Mouse (Mus musculus): ENCODE data around the gene Olfm2. TPM values are rescaled to one million over a fixed set of nuclear protein-coding genes. Genes with fewer than 3 reads are reported as not detected.

Gene Olfm2
- total RNA-seq, 1 experiment = 2.2 TPM

DNA sequence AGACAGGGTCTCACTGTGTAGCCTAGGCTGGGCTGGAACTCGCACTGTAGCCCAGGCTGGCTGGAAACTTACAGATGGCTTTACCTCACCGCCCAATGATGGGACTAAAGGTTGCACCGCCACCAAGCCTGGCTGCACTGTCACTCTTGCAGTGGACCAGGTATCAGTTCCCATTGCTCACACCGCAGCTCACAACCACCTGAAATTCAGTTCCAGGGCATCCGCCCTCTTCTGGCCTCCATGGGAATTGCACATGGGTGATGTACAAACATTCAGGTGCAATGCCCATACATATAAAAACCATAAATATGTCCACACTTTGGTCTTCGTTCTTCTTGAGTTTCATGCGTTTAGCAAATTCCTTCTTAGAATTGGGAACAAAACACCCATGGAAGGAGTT lies 30.8 kb downstream of the Olfm2 start:
- H3K4me1 ChIP-seq (ENCODE audit: control insufficient read depth in 2 of 2, insufficient read depth in 2 of 2, low read length in 2 of 2, poor library complexity in 1 of 2) = no peaks in the 10 kb centered on the region
- TF ChIP-seq CHD2 (IDR thresholded peaks at IDR 0.05; ENCODE audit: low read depth, low read length) = no peak
- TF ChIP-seq ZC3H11A (IDR thresholded peaks at IDR 0.05; ENCODE audit: borderline replicate concordance, low read depth, low read length) = no peak
- TF ChIP-seq MAFK (IDR thresholded peaks at IDR 0.05; ENCODE audit: insufficient read depth, low read depth, low read length) = no peak
- no peak for TF ChIP-seq HCFC1 (IDR thresholded peaks at IDR 0.05; ENCODE audit: borderline replicate concordance, insufficient read depth, low read length)
- TF ChIP-seq ZNF384 (IDR thresholded peaks at IDR 0.05; ENCODE audit: low read depth, low read length) = no peak
- no peak overlapping the region for H3K27ac ChIP-seq (ENCODE audit: insufficient read depth, low read depth, low read length, poor library complexity, severe bottlenecking)
- no peak overlapping the region for H3K4me3 ChIP-seq (ENCODE audit: insufficient read depth in 1 of 2, low read depth in 1 of 2, low read length in 2 of 2, poor library complexity in 1 of 2, severe bottlenecking in 1 of 2)
- H3K9ac ChIP-seq (ENCODE audit: insufficient read depth, low read depth, low read length, poor library complexity, severe bottlenecking) = no peak overlapping the region
- in situ Hi-C loops (cut with MboI; ENCODE audit: low sequenced_read_pairs in 2 of 2, unreplicated experiment in 2 of 2) = no loop called here
- no peaks in the 10 kb centered on the region for H3K9me3 ChIP-seq (ENCODE audit: control insufficient read depth, insufficient read depth, low read depth, low read length)
- H3K36me3 ChIP-seq (ENCODE audit: control insufficient read depth, insufficient read depth, low read length, poor library complexity, severe bottlenecking) = no peaks in the 10 kb centered on the region
- peak; percentile 61 for DNase-seq (ENCODE audit: low read depth, low spot score)

GRCm38 (mm10) chr9:20713478-20713987 lies 32.6 kb downstream of the Olfm2 start:
- Histone ChIP-seq H3K27ac (ENCODE audit: insufficient read depth, low read depth, low read length, poor library complexity, severe bottlenecking) (no peak overlapping the region), H3K9ac (ENCODE audit: insufficient read depth, low read depth, low read length, poor library complexity, severe bottlenecking) (no peak overlapping the region), H3K9me3 (ENCODE audit: control insufficient read depth, insufficient read depth, low read depth, low read length) (no peaks in the 10 kb centered on the region), H3K4me1 (ENCODE audit: control insufficient read depth in 2 of 2, insufficient read depth in 2 of 2, low read length in 2 of 2, poor library complexity in 1 of 2) (no peaks in the 10 kb centered on the region), H3K36me3 (ENCODE audit: control insufficient read depth, insufficient read depth, low read length, poor library complexity, severe bottlenecking) (no peaks in the 10 kb centered on the region), H3K4me3 (ENCODE audit: insufficient read depth in 1 of 2, low read depth in 1 of 2, low read length in 2 of 2, poor library complexity in 1 of 2, severe bottlenecking in 1 of 2) (no peak overlapping the region)
- no peak for DNase-seq (ENCODE audit: low read depth, low spot score)
- in situ Hi-C loops (cut with MboI; ENCODE audit: low sequenced_read_pairs in 2 of 2, unreplicated experiment in 2 of 2) = no loop called here
- no peak for TF ChIP-seq CHD2 (IDR thresholded peaks at IDR 0.05; ENCODE audit: low read depth, low read length)
- no peak for TF ChIP-seq ZC3H11A (IDR thresholded peaks at IDR 0.05; ENCODE audit: borderline replicate concordance, low read depth, low read length)
- no peak for TF ChIP-seq MAFK (IDR thresholded peaks at IDR 0.05; ENCODE audit: insufficient read depth, low read depth, low read length)
- TF ChIP-seq HCFC1 (IDR thresholded peaks at IDR 0.05; ENCODE audit: borderline replicate concordance, insufficient read depth, low read length) = no peak
- TF ChIP-seq ZNF384 (IDR thresholded peaks at IDR 0.05; ENCODE audit: low read depth, low read length) = no peak

DNA sequence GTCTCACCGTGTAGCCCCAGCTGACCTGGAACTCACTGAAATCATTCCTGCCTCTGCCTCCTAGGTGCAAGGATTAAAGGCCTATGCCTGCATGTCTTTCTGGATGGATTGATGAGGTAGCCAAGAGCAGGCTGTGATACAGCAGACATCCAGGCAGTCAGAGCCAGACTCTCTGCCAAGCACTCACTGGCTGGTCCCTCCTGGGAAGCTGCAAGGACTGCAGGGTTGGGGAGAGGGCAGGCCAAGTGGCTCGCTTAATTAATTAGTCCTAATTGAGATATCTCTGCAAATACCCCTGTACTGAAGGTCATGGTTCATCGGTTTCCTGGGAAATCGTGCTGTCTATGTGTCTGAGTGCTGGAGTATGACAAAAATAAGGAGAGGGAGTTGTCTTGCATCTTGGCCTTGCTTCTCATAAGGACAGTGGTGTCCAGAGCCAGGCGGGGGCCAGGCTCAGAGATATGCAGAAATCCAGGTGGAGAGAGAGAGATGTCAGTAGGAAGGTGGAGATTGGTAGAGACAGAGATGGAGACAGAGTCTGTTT lies 33.1 kb downstream of the Olfm2 start:
- Histone ChIP-seq H3K4me3 (ENCODE audit: insufficient read depth in 1 of 2, low read depth in 1 of 2, low read length in 2 of 2, poor library complexity in 1 of 2, severe bottlenecking in 1 of 2) (no peak overlapping the region), H3K27ac (ENCODE audit: insufficient read depth, low read depth, low read length, poor library complexity, severe bottlenecking) (no peak overlapping the region), H3K9ac (ENCODE audit: insufficient read depth, low read depth, low read length, poor library complexity, severe bottlenecking) (no peak overlapping the region), H3K36me3 (ENCODE audit: control insufficient read depth, insufficient read depth, low read length, poor library complexity, severe bottlenecking) (no peaks in the 10 kb centered on the region), H3K4me1 (ENCODE audit: control insufficient read depth in 2 of 2, insufficient read depth in 2 of 2, low read length in 2 of 2, poor library complexity in 1 of 2) (no peaks in the 10 kb centered on the region), H3K9me3 (ENCODE audit: control insufficient read depth, insufficient read depth, low read depth, low read length) (no peaks in the 10 kb centered on the region)
- no peak for DNase-seq (ENCODE audit: low read depth, low spot score)
- in situ Hi-C loops (cut with MboI; ENCODE audit: low sequenced_read_pairs in 2 of 2, unreplicated experiment in 2 of 2) = no loop called here
- no peak for TF ChIP-seq HCFC1 (IDR thresholded peaks at IDR 0.05; ENCODE audit: borderline replicate concordance, insufficient read depth, low read length)

DNA sequence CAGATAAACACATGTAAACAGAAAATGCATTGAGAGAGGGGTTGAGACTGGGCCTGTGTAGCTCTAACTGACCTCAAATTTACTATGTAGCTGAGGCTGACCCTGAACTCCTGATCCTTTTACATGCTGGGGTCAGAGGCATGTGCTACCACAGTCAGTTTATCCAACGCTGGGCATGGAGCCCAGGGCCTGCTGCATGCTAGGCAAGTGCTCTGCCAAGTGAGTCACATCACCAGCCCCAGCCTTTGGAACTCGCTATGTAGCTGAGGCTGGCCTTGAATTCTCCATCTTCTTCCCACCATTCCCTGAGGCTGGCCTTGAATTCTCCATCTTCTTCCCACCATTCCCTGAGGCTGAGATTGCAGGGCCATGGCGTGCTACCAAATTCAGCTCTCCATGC lies 35.7 kb downstream of the Olfm2 start:
- Histone ChIP-seq H3K4me3 (ENCODE audit: insufficient read depth in 1 of 2, low read depth in 1 of 2, low read length in 2 of 2, poor library complexity in 1 of 2, severe bottlenecking in 1 of 2) (no peak overlapping the region), H3K9ac (ENCODE audit: insufficient read depth, low read depth, low read length, poor library complexity, severe bottlenecking) (no peak overlapping the region), H3K4me1 (ENCODE audit: control insufficient read depth in 2 of 2, insufficient read depth in 2 of 2, low read length in 2 of 2, poor library complexity in 1 of 2) (no peaks in the 10 kb centered on the region), H3K9me3 (ENCODE audit: control insufficient read depth, insufficient read depth, low read depth, low read length) (no peaks in the 10 kb centered on the region), H3K36me3 (ENCODE audit: control insufficient read depth, insufficient read depth, low read length, poor library complexity, severe bottlenecking) (no peaks in the 10 kb centered on the region), H3K27ac (ENCODE audit: insufficient read depth, low read depth, low read length, poor library complexity, severe bottlenecking) (no peak overlapping the region)
- no peak for TF ChIP-seq HCFC1 (IDR thresholded peaks at IDR 0.05; ENCODE audit: borderline replicate concordance, insufficient read depth, low read length)
- TF ChIP-seq MAFK (IDR thresholded peaks at IDR 0.05; ENCODE audit: insufficient read depth, low read depth, low read length) = no peak
- no peak for TF ChIP-seq ZNF384 (IDR thresholded peaks at IDR 0.05; ENCODE audit: low read depth, low read length)
- no peak for TF ChIP-seq CHD2 (IDR thresholded peaks at IDR 0.05; ENCODE audit: low read depth, low read length)
- no peak for TF ChIP-seq ZC3H11A (IDR thresholded peaks at IDR 0.05; ENCODE audit: borderline replicate concordance, low read depth, low read length)
- DNase-seq (ENCODE audit: low read depth, low spot score) = no peak
- in situ Hi-C loops (cut with MboI; ENCODE audit: low sequenced_read_pairs in 2 of 2, unreplicated experiment in 2 of 2) = no loop called here

GRCm38 (mm10) chr9:20705981-20706380 lies 40.2 kb downstream of the Olfm2 start:
- no peak overlapping the region for H3K4me3 ChIP-seq (ENCODE audit: insufficient read depth in 1 of 2, low read depth in 1 of 2, low read length in 2 of 2, poor library complexity in 1 of 2, severe bottlenecking in 1 of 2)
- no peak overlapping the region for H3K9ac ChIP-seq (ENCODE audit: insufficient read depth, low read depth, low read length, poor library complexity, severe bottlenecking)
- no peak for DNase-seq (ENCODE audit: low read depth, low spot score)
- no peak overlapping the region for H3K27ac ChIP-seq (ENCODE audit: insufficient read depth, low read depth, low read length, poor library complexity, severe bottlenecking)
- in situ Hi-C loops (cut with MboI; ENCODE audit: low sequenced_read_pairs in 2 of 2, unreplicated experiment in 2 of 2) = no loop called here
- no peaks in the 10 kb centered on the region for H3K9me3 ChIP-seq (ENCODE audit: control insufficient read depth, insufficient read depth, low read depth, low read length)
- TF ChIP-seq CHD2 (IDR thresholded peaks at IDR 0.05; ENCODE audit: low read depth, low read length) (no peak), ZC3H11A (IDR thresholded peaks at IDR 0.05; ENCODE audit: borderline replicate concordance, low read depth, low read length) (no peak), MAFK (IDR thresholded peaks at IDR 0.05; ENCODE audit: insufficient read depth, low read depth, low read length) (no peak), HCFC1 (IDR thresholded peaks at IDR 0.05; ENCODE audit: borderline replicate concordance, insufficient read depth, low read length) (no peak), ZNF384 (IDR thresholded peaks at IDR 0.05; ENCODE audit: low read depth, low read length) (no peak)
- no peaks in the 10 kb centered on the region for H3K36me3 ChIP-seq (ENCODE audit: control insufficient read depth, insufficient read depth, low read length, poor library complexity, severe bottlenecking)
- no peaks in the 10 kb centered on the region for H3K4me1 ChIP-seq (ENCODE audit: control insufficient read depth in 2 of 2, insufficient read depth in 2 of 2, low read length in 2 of 2, poor library complexity in 1 of 2)

Measured in ES-E14 (cell line).